In the genomic region with DNA sequence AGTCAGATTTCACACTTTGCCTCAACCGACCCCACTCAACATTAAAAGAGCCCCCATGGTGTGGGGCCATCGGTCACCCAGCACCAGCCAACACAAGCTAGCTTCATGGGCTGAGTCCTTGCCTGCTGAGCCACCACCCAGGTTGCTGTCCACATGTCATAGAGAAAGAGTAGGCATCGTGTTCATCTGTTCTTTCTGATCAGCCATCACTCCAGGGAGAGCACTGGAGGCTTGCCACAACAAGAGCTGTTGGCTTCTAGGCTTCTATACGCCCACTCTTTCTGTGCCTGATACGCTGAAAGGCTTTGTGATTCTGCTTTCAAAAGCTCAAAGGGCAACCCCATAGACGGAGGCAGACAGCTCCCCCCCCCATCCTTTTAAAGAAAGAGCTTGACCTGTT, we compare ENCODE assay signal across 20 mouse cellular contexts.
DNase-seq lines count a peak whose midpoint lies in the region; ATAC-seq and TF ChIP-seq lines count a peak whose summit lies in the region.
"Had no signal": no experiment of that assay in that cellular context is flagged by ENCODE, and none has a peak within 500 bp of the region (broad histone marks: within the 10 kb centered on the region; RNA-seq: fewer than 3 reads in every experiment).

No protein-coding gene starts in this region.

- no peak overlapping the region for H3K9ac ChIP-seq in midbrain, postnatal 0 days (replicated peaks; ENCODE audit: low read length, poor library complexity, severe bottlenecking)
- H3K9ac ChIP-seq in midbrain, embryonic 16.5 days (ENCODE audit: low read depth, low read length), result no peak overlapping the region
- no peak overlapping the region for H3K9ac ChIP-seq in forebrain, postnatal 0 days
- H3K9ac ChIP-seq: heart, embryonic 15.5 days; kidney, embryonic 15.5 days had no signal

- ATAC-seq in midbrain, postnatal 0 days (ENCODE audit: low FRiP score), result no peak
- no peak for ATAC-seq in midbrain, embryonic 16.5 days
- no peak for ATAC-seq in inflammation-experienced regulatory T-cells, adult 6 months
- no peak for ATAC-seq in forebrain, postnatal 0 days
- ATAC-seq: CD4-positive, CD25-positive, alpha-beta regulatory T cell, adult 4 months; hindbrain, embryonic 16.5 days; intestine, postnatal 0 days had no signal

- peaks cover 12% of the 10 kb centered on the region; the same call in 1 of the 2 replicates for H3K4me1 ChIP-seq in midbrain, postnatal 0 days (ENCODE audit: insufficient read depth, low read length)
- H3K4me1 ChIP-seq in midbrain, embryonic 16.5 days (ENCODE audit: control insufficient read depth, insufficient read depth, low read length), result peaks cover 30% of the 10 kb centered on the region
- H3K4me1 ChIP-seq in forebrain, postnatal 0 days (ENCODE audit: insufficient read depth), result peaks cover 7% of the 10 kb centered on the region
- H3K4me1 ChIP-seq: heart, embryonic 15.5 days had no signal

- no peak overlapping the region for H3K4me2 ChIP-seq in midbrain, postnatal 0 days (ENCODE audit: low read depth, low read length, poor library complexity, severe bottlenecking)
- no peak overlapping the region for H3K4me2 ChIP-seq in midbrain, embryonic 16.5 days (ENCODE audit: low read length)
- no peak overlapping the region for H3K4me2 ChIP-seq in forebrain, postnatal 0 days (ENCODE audit: low read depth)
- H3K4me2 ChIP-seq: heart, embryonic 15.5 days; kidney, embryonic 15.5 days; midbrain, embryonic 11.5 days had no signal

- H3K27ac ChIP-seq in midbrain, postnatal 0 days (ENCODE audit: low read depth, low read length), result no peak overlapping the region
- no peak overlapping the region for H3K27ac ChIP-seq in midbrain, embryonic 16.5 days (ENCODE audit: low read length)
- H3K27ac ChIP-seq in forebrain, postnatal 0 days (ENCODE audit: low read depth, low read length), result no peak overlapping the region
- H3K27ac ChIP-seq: forebrain, embryonic 10.5 days; heart, embryonic 15.5 days; kidney, embryonic 15.5 days had no signal

- DNase-seq in cerebellum, postnatal 10 days, result peak; percentile 71 to 87
- DNase-seq in cerebellum, adult 18-20 months, result no peak
- peak; percentile 48 for DNase-seq in midbrain, postnatal 0 days (ENCODE audit: low spot score)
- DNase-seq in layer of hippocampus, adult 9-10 months (ENCODE audit: low spot score), result peak; percentile 60
- DNase-seq in forebrain, postnatal 0 days, result no peak
- DNase-seq: adrenal gland, postnatal 14 days; heart, postnatal 36 days; kidney, postnatal 36 days; lung, postnatal 4 days; right cerebral cortex, postnatal 14 days; spleen, adult 18-20 months had no signal

- H3K4me3 ChIP-seq in midbrain, postnatal 0 days (ENCODE audit: low read depth, low read length), result no peak overlapping the region
- H3K4me3 ChIP-seq in midbrain, embryonic 16.5 days (ENCODE audit: low read depth, low read length), result no peak overlapping the region
- no peak overlapping the region for H3K4me3 ChIP-seq in forebrain, postnatal 0 days (ENCODE audit: low read depth, low read length)
- H3K4me3 ChIP-seq: forebrain, embryonic 10.5 days; heart, embryonic 15.5 days; kidney, embryonic 15.5 days had no signal

- TF ChIP-seq CTCF in midbrain, postnatal 0 days (IDR thresholded peaks at IDR 0.05), result no peak
- TF ChIP-seq CTCF in forebrain, postnatal 0 days (IDR thresholded peaks at IDR 0.05; ENCODE audit: low read depth), result no peak

- 66% methylated on average over 6 of the region's 6 CpGs for WGBS in midbrain, postnatal 0 days
- WGBS in midbrain, embryonic 16.5 days, result 66% methylated on average over 6 of the region's 6 CpGs
- WGBS in forebrain, postnatal 0 days, result 57% methylated on average over 6 of the region's 6 CpGs

- H3K27me3 ChIP-seq in midbrain, postnatal 0 days (ENCODE audit: insufficient read depth, low read length), result no peaks in the 10 kb centered on the region
- H3K27me3 ChIP-seq in midbrain, embryonic 16.5 days (ENCODE audit: control insufficient read depth, insufficient read depth, low read depth, low read length), result no peaks in the 10 kb centered on the region
- no peaks in the 10 kb centered on the region for H3K27me3 ChIP-seq in forebrain, postnatal 0 days (ENCODE audit: insufficient read depth, low read length)
- H3K27me3 ChIP-seq: heart, embryonic 15.5 days had no signal

- no peaks in the 10 kb centered on the region for H3K36me3 ChIP-seq in midbrain, postnatal 0 days (ENCODE audit: insufficient read depth, low read length)
- H3K36me3 ChIP-seq in midbrain, embryonic 16.5 days (ENCODE audit: control insufficient read depth, insufficient read depth, low read length), result no peaks in the 10 kb centered on the region
- no peaks in the 10 kb centered on the region for H3K36me3 ChIP-seq in forebrain, postnatal 0 days (ENCODE audit: insufficient read depth)
- H3K36me3 ChIP-seq: forebrain, embryonic 10.5 days; kidney, embryonic 15.5 days had no signal

- no peaks in the 10 kb centered on the region for H3K9me3 ChIP-seq in midbrain, postnatal 0 days (ENCODE audit: low read length)
- H3K9me3 ChIP-seq in midbrain, embryonic 16.5 days (replicated peaks; ENCODE audit: control insufficient read depth, low read length, poor library complexity, severe bottlenecking), result no peaks in the 10 kb centered on the region
- no peaks in the 10 kb centered on the region for H3K9me3 ChIP-seq in forebrain, postnatal 0 days (ENCODE audit: low read length)
- H3K9me3 ChIP-seq: heart, embryonic 15.5 days; kidney, embryonic 15.5 days had no signal

Comparison
In these comparisons a context has a peak if more than half of its experiments do, and no peak if none do; other contexts are left out.
1. DNase-seq: peak in cerebellum, postnatal 10 days (2 of 2), midbrain, postnatal 0 days (single experiment) and layer of hippocampus, adult 9-10 months (single experiment); none in cerebellum, adult 18-20 months (0 of 2) and forebrain, postnatal 0 days (single experiment).